Mouse (Mus musculus): Measurements from ENCODE around the gene Tas1r3. TPM values are rescaled to one million over a fixed set of nuclear protein-coding genes. Genes with fewer than 3 reads are reported as not detected.

Gene Tas1r3
- polyA plus RNA-seq, 1 experiment: 1.9 TPM

GRCm38 (mm10) chr4:155859318-155859717, 3.8 kb downstream of the Tas1r3 start:
- Histone ChIP-seq H3K27ac (ENCODE audit: control insufficient read depth, insufficient read depth, low read depth, low read length) (no peak overlapping the region), H3K27me3 (ENCODE audit: control insufficient read depth, insufficient read depth, low read length) (no peaks in the 10 kb centered on the region), H3K4me3 (ENCODE audit: control insufficient read depth, low read depth, low read length) (no peak overlapping the region), H3K4me1 (ENCODE audit: control insufficient read depth, insufficient read depth, low read length) (no peaks in the 10 kb centered on the region), H3K36me3 (ENCODE audit: control insufficient read depth, insufficient read depth, low read length) (no peaks in the 10 kb centered on the region; the same call in none of the 2 replicates)
- TF ChIP-seq POLR2A (IDR thresholded peaks at IDR 0.05; ENCODE audit: control insufficient read depth, low read depth, low read length) (no peak), CTCF (IDR thresholded peaks at IDR 0.05; ENCODE audit: control insufficient read depth, insufficient read depth, insufficient replicate concordance, low read depth, low read length) (no peak)

DNA sequence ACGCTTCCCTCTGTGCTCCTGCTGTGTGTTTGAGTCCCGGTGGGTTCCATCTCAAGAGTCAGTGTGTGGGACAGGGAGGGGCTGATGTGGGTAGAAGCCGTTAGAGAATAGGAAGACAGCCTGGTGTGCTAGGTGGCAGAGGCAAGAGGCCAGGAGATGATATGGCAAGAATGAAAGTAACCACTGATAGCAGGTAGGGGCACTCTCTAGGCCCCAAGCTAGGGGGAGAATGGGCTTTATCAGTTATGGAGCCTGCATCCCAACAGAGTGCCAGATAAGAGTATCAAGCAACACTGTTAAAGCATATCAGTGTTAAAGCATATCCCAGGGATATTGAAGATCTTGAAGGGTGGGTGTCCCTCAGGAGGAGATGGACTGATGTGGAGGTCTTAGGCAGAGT, 6.3 kb downstream of the Tas1r3 start:
- Histone ChIP-seq H3K4me1 (ENCODE audit: control insufficient read depth, insufficient read depth, low read length) (no peaks in the 10 kb centered on the region), H3K36me3 (ENCODE audit: control insufficient read depth, insufficient read depth, low read length) (no peaks in the 10 kb centered on the region; the same call in none of the 2 replicates), H3K4me3 (ENCODE audit: control insufficient read depth, low read depth, low read length) (no peak overlapping the region), H3K27me3 (ENCODE audit: control insufficient read depth, insufficient read depth, low read length) (no peaks in the 10 kb centered on the region), H3K27ac (ENCODE audit: control insufficient read depth, insufficient read depth, low read depth, low read length) (no peak overlapping the region)
- TF ChIP-seq CTCF (IDR thresholded peaks at IDR 0.05; ENCODE audit: control insufficient read depth, insufficient read depth, insufficient replicate concordance, low read depth, low read length) (no peak), POLR2A (IDR thresholded peaks at IDR 0.05; ENCODE audit: control insufficient read depth, low read depth, low read length) (no peak)

DNA sequence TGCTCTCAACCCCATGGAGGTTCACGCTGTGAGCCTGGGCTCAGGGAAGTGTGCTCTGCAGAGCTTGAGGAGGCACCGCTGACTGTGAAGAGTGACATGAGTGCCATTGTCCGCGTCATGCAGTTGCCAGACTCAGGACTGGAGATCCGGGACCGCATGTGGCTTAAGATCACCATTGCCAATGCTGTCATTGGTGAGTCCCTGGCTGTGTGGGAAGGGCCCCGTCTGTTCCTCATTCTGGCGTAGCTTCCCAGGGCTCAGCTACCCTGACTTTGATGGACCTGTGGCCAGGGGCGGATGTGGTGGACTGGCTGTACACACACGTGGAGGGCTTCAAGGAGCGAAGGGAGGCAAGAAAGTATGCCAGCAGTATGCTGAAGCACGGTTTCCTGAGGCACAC, 7.1 kb downstream of the Tas1r3 start:
- no peak overlapping the region for H3K27ac ChIP-seq (ENCODE audit: control insufficient read depth, insufficient read depth, low read depth, low read length)
- TF ChIP-seq POLR2A (IDR thresholded peaks at IDR 0.05; ENCODE audit: control insufficient read depth, low read depth, low read length): no peak
- TF ChIP-seq CTCF (IDR thresholded peaks at IDR 0.05; ENCODE audit: control insufficient read depth, insufficient read depth, insufficient replicate concordance, low read depth, low read length): no peak
- H3K36me3 ChIP-seq (ENCODE audit: control insufficient read depth, insufficient read depth, low read length): no peaks in the 10 kb centered on the region; the same call in none of the 2 replicates

DNA sequence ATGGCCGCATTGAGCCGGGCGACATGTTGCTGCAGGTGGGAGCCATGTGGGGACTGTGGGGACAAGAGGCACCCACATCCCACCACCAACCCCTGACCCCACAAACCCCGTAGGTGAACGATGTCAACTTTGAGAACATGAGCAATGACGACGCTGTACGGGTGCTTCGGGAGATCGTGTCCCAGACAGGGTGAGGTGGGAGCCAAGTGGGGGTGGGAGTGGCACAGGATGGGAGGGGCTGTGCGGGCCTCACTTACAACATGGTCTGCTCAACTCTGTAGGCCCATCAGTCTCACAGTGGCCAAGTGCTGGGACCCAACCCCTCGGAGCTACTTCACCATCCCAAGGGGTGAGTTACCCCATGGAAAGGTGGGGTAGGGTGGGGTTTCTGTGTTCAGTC, 8.2 kb downstream of the Tas1r3 start:
- Histone ChIP-seq H3K4me1 (ENCODE audit: control insufficient read depth, insufficient read depth, low read length) (no peaks in the 10 kb centered on the region), H3K27ac (ENCODE audit: control insufficient read depth, insufficient read depth, low read depth, low read length) (no peak overlapping the region), H3K27me3 (ENCODE audit: control insufficient read depth, insufficient read depth, low read length) (no peaks in the 10 kb centered on the region), H3K36me3 (ENCODE audit: control insufficient read depth, insufficient read depth, low read length) (no peaks in the 10 kb centered on the region; the same call in none of the 2 replicates), H3K4me3 (ENCODE audit: control insufficient read depth, low read depth, low read length) (no peak overlapping the region)
- no peak for TF ChIP-seq POLR2A (IDR thresholded peaks at IDR 0.05; ENCODE audit: control insufficient read depth, low read depth, low read length)
- TF ChIP-seq CTCF (IDR thresholded peaks at IDR 0.05; ENCODE audit: control insufficient read depth, insufficient read depth, insufficient replicate concordance, low read depth, low read length): no peak

More for the DNA sequence above, 7.1 kb downstream of the Tas1r3 start:
- Histone ChIP-seq H3K4me1 (ENCODE audit: control insufficient read depth, insufficient read depth, low read length) (no peaks in the 10 kb centered on the region), H3K27me3 (ENCODE audit: control insufficient read depth, insufficient read depth, low read length) (no peaks in the 10 kb centered on the region), H3K4me3 (ENCODE audit: control insufficient read depth, low read depth, low read length) (no peak overlapping the region)

- H3K36me3 ChIP-seq (ENCODE audit: control insufficient read depth, insufficient read depth, low read length): no peaks in the 10 kb centered on the region; the same call in none of the 2 replicates
- peaks cover 5% of the 10 kb centered on the region for H3K4me1 ChIP-seq (ENCODE audit: control insufficient read depth, insufficient read depth, low read length)
- no peaks in the 10 kb centered on the region for H3K27me3 ChIP-seq (ENCODE audit: control insufficient read depth, insufficient read depth, low read length)
- H3K4me3 ChIP-seq (ENCODE audit: control insufficient read depth, low read depth, low read length): no peak overlapping the region
- H3K27ac ChIP-seq (ENCODE audit: control insufficient read depth, insufficient read depth, low read depth, low read length): no peak overlapping the region
- TF ChIP-seq POLR2A (IDR thresholded peaks at IDR 0.05; ENCODE audit: control insufficient read depth, low read depth, low read length) (no peak), CTCF (IDR thresholded peaks at IDR 0.05; ENCODE audit: control insufficient read depth, insufficient read depth, insufficient replicate concordance, low read depth, low read length) (no peak)
Observed at GRCm38 (mm10) chr4:155853421-155853820, 9.7 kb downstream of the Tas1r3 start.

DNA sequence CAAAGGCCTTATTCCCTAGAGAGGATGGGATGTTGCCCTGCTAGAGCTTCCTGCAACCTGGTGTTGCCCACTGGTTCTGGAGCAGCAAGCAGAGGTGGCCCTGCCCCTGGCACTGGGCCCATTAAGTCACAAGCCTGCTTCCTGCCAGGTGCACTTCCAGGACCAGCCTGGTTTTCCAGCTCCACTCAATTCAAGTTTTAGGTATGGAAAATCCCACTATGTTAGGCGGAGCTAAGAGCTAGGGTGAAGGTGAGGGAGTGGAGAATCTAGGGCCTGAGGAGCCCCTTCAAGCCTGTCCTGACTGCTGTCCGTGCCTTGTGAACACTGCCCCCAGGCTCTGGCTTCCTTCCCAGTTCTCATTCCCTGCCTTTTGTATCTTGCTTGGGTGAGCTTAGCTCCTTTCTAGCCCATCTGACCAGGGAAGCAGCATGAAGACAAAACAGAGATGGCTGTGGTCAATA, 11.2 kb downstream of the Tas1r3 start:
- H3K4me3 ChIP-seq (ENCODE audit: control insufficient read depth, low read depth, low read length): no peak overlapping the region
- H3K4me1 ChIP-seq (ENCODE audit: control insufficient read depth, insufficient read depth, low read length): peaks cover 12% of the 10 kb centered on the region
- H3K27ac ChIP-seq (ENCODE audit: control insufficient read depth, insufficient read depth, low read depth, low read length): no peak overlapping the region
- H3K27me3 ChIP-seq (ENCODE audit: control insufficient read depth, insufficient read depth, low read length): no peaks in the 10 kb centered on the region
- H3K36me3 ChIP-seq (ENCODE audit: control insufficient read depth, insufficient read depth, low read length): no peaks in the 10 kb centered on the region; the same call in 1 of the 2 replicates
- TF ChIP-seq POLR2A (IDR thresholded peaks at IDR 0.05; ENCODE audit: control insufficient read depth, low read depth, low read length) (no peak), CTCF (IDR thresholded peaks at IDR 0.05; ENCODE audit: control insufficient read depth, insufficient read depth, insufficient replicate concordance, low read depth, low read length) (no peak)

- Histone ChIP-seq H3K4me3 (ENCODE audit: control insufficient read depth, low read depth, low read length) (no peak overlapping the region), H3K36me3 (ENCODE audit: control insufficient read depth, insufficient read depth, low read length) (no peaks in the 10 kb centered on the region; the same call in 1 of the 2 replicates), H3K27me3 (ENCODE audit: control insufficient read depth, insufficient read depth, low read length) (no peaks in the 10 kb centered on the region), H3K27ac (ENCODE audit: control insufficient read depth, insufficient read depth, low read depth, low read length) (no peak overlapping the region), H3K4me1 (ENCODE audit: control insufficient read depth, insufficient read depth, low read length) (peaks cover 18% of the 10 kb centered on the region)
- TF ChIP-seq CTCF (IDR thresholded peaks at IDR 0.05; ENCODE audit: control insufficient read depth, insufficient read depth, insufficient replicate concordance, low read depth, low read length) (no peak), POLR2A (IDR thresholded peaks at IDR 0.05; ENCODE audit: control insufficient read depth, low read depth, low read length) (no peak)
Observed at GRCm38 (mm10) chr4:155851368-155851767, 11.8 kb downstream of the Tas1r3 start.

All from testis, adult 2 months (tissue).